Mouse (Mus musculus): ENCODE data around the gene Etv2.

Gene Etv2

GRCm38 (mm10) chr7:30584339-30584738 is 51.3 kb downstream of the Etv2 start:
- no peak for TF ChIP-seq GATA4 (IDR thresholded peaks at IDR 0.05; ENCODE audit: insufficient replicate concordance, low read length)

Measured in liver, adult (tissue).